Mouse (Mus musculus) kidney, adult 2 months (tissue): ENCODE measurements around the gene Phf5a.

Experiments
- CTCF ChIP-seq: fragments of 200-500 bp; conservative IDR thresholded peaks from 2 replicates; pipeline ENCODE4 v1.5.1; 2011; ENCODE audit warnings: low read depth, mild to moderate bottlenecking, control low read depth, low read length, moderate library complexity, mixed read lengths; ENCODE audit not compliant: insufficient read depth, insufficient read length
- POLR2A ChIP-seq: fragments of 200-500 bp; IDR thresholded peaks from one replicate; pipeline ENCODE4 v1.6.1; 2011; ENCODE audit warnings: low read depth, low read length, control low read depth

GRCm38 (mm10) chr15:81842275-81842674, 29.4 kb downstream of the Phf5a start:
- TF ChIP-seq CTCF (no peak), POLR2A (no peak)
